Mouse (Mus musculus) liver, adult 2 months (tissue): ENCODE results near the gene Lyrm7. TPM values are rescaled to one million over a fixed set of nuclear protein-coding genes. Genes with fewer than 3 reads are reported as not detected.

Experiments used
- DNase-seq: peaks from one replicate; pipeline ENCODE4 v3.0.0-alpha.2; 2011; ENCODE audit warnings: low read depth, low spot score; ENCODE audit errors: extremely low read depth
- H3K27ac ChIP-seq: fragments of 200-500 bp; replicated peaks from 2 replicates; pipeline ENCODE4 v1.5.1; 2012; ENCODE audit warnings: low read depth, mild to moderate bottlenecking, control low read depth, inconsistent platforms, low read length; ENCODE audit not compliant: insufficient read depth
- H3K27me3 ChIP-seq: fragments of 200-500 bp; 2 replicates; pipeline ENCODE4 v1.6.1; 2012; ENCODE audit warnings: mild to moderate bottlenecking, moderate library complexity, low read length, inconsistent platforms; ENCODE audit not compliant: control insufficient read depth, insufficient read depth
- H3K36me3 ChIP-seq: fragments of 200-500 bp; 2 replicates; pipeline ENCODE4 v1.6.1; 2012; ENCODE audit warnings: low read length, inconsistent platforms; ENCODE audit not compliant: control insufficient read depth, insufficient read depth
- H3K4me1 ChIP-seq: fragments of 200-500 bp; 2 replicates; pipeline ENCODE4 v1.6.1; 2011; ENCODE audit warnings: low read length; ENCODE audit not compliant: control insufficient read depth, insufficient read depth
- H3K4me3 ChIP-seq: fragments of 200-500 bp; 2 replicates; pipeline ENCODE4 v1.5.1; 2011; ENCODE audit warnings: low read depth, mild to moderate bottlenecking, control low read depth, low read length, moderate library complexity; ENCODE audit not compliant: insufficient read depth
- H3K79me2 ChIP-seq: fragments of 200-500 bp; 2 replicates; pipeline ENCODE4 v1.6.1; 2012; ENCODE audit warnings: inconsistent platforms, mild to moderate bottlenecking, low read length, moderate library complexity; ENCODE audit not compliant: control insufficient read depth, insufficient read depth
- H3K9ac ChIP-seq: fragments of 200-500 bp; 2 replicates; pipeline ENCODE4 v1.6.1; 2012; ENCODE audit warnings: low read depth, mild to moderate bottlenecking, control low read depth, inconsistent platforms, low read length
- CTCF ChIP-seq: fragments of 200-500 bp; IDR thresholded peaks from 2 replicates; pipeline ENCODE4 v1.5.1; 2011; ENCODE audit warnings: low read depth, low read length, control low read depth
- POLR2A ChIP-seq: fragments of 200-500 bp; IDR thresholded peaks from 2 replicates; pipeline ENCODE4 v1.6.1; 2011; ENCODE audit warnings: low read length, control low read depth; ENCODE audit not compliant: insufficient read depth; ENCODE audit errors: extremely low read depth
- WGBS: fragments of 180-500 bp; shearing (Covaris S2); methylation state at CpG from one replicate; pipeline ENCODE4 v1.1.7; 2018; 5-methylcytosine and 5-hydroxymethylcytosine counted together
- polyA plus RNA-seq: library from polyadenylated mRNA; depleted of rRNA; stranded (reverse); fragments of >200 nt; gene quantifications from 2 replicates; pipeline ENCODE4 v1.2.3, GENCODE M21; 2012
- total RNA-seq: library from RNA; depleted of rRNA; stranded (reverse); fragments of >200 nt; gene quantifications from 2 replicates; pipeline ENCODE4 v1.2.3, GENCODE M21; 2014

The Lyrm7 gene
- total and polyA plus RNA-seq, 2 experiments = 1.2 to 1.8 TPM

- no peak for DNase-seq
- Histone ChIP-seq H3K4me3 (no peak overlapping the region), H3K4me1 (peaks cover 4% of the 10 kb centered on the region), H3K27me3 (no peaks in the 10 kb centered on the region), H3K9ac (no peak overlapping the region), H3K36me3 (no peaks in the 10 kb centered on the region), H3K79me2 (no peaks in the 10 kb centered on the region), H3K27ac (no peak overlapping the region)
- WGBS = 75% methylated on average over 5 of the region's 5 CpGs
- TF ChIP-seq POLR2A = no peak
- no peak for TF ChIP-seq CTCF
These were observed 51.1 kb downstream of the Lyrm7 start for GRCm38 (mm10) chr11:54809582-54809981.

- Histone ChIP-seq H3K9ac (no peak overlapping the region), H3K4me3 (no peak overlapping the region), H3K79me2 (no peaks in the 10 kb centered on the region), H3K36me3 (no peaks in the 10 kb centered on the region), H3K27ac (no peak overlapping the region), H3K27me3 (no peaks in the 10 kb centered on the region), H3K4me1 (peaks cover 2% of the 10 kb centered on the region; the same call in 1 of the 2 replicates)
- 87% methylated on average over 4 of the region's 4 CpGs for WGBS
- TF ChIP-seq CTCF (no peak), POLR2A (no peak)
- DNase-seq = no peak
These were observed 52.5 kb downstream of the Lyrm7 start for GRCm38 (mm10) chr11:54808177-54808576.

DNA sequence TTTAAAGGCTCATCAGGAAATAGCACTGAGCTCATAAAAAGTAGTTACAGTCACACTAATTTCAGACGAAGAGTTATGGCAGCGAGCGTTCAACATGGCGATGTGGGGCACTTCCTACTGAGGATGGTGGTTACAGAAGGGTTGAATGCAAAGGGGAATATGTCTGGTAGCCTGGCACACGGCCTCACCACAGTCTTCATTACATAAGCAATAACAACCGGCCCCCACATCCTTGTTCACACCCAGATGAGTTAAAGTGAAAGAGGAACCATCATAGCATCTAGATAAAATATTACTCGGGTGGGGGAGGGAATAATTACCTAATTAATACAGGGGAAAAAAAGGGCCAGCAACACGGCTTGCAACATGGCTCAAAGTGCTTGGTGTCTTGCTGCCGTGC is 53.0 kb downstream of the Lyrm7 start:
- TF ChIP-seq CTCF = no peak
- no peak for TF ChIP-seq POLR2A
- H3K9ac ChIP-seq = no peak overlapping the region
- peak; percentile 37 for DNase-seq
- H3K79me2 ChIP-seq = no peaks in the 10 kb centered on the region
- no peak overlapping the region for H3K4me3 ChIP-seq
- WGBS = 81% methylated on average over 9 of the region's 9 CpGs
- H3K4me1 ChIP-seq = peaks cover 2% of the 10 kb centered on the region; the same call in 1 of the 2 replicates
- H3K36me3 ChIP-seq = no peaks in the 10 kb centered on the region
- no peaks in the 10 kb centered on the region for H3K27me3 ChIP-seq
- H3K27ac ChIP-seq = no peak overlapping the region

DNA sequence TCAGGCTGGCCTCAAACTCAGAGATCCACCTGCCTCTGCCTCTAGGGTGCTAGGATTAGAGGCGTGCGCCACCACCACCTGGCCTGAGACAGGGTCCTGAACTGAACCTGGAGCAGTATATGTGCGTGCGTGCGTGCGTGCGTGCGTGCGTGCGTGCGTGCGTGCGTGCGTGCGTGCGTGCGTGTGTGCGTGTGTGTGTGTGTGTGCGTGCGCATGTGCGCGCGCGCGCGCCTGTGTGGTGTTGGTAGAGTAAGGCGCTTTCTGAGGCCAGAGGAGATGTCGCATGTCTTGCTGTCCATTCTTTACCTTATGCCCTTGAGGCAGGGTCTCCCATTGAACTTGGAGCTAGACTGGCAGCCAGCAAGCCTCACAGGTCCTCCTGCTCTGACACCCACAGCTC is 53.8 kb downstream of the Lyrm7 start:
- Histone ChIP-seq H3K4me3 (no peak overlapping the region), H3K27me3 (no peaks in the 10 kb centered on the region), H3K4me1 (peaks cover 4% of the 10 kb centered on the region), H3K36me3 (no peaks in the 10 kb centered on the region), H3K79me2 (no peaks in the 10 kb centered on the region), H3K27ac (no peak overlapping the region), H3K9ac (no peak overlapping the region)
- DNase-seq = no peak
- 97% methylated on average over 28 of the region's 28 CpGs for WGBS
- TF ChIP-seq CTCF = no peak
- TF ChIP-seq POLR2A = no peak

- TF ChIP-seq POLR2A = no peak
- TF ChIP-seq CTCF = no peak
- Histone ChIP-seq H3K79me2 (no peaks in the 10 kb centered on the region), H3K4me1 (peaks cover 10% of the 10 kb centered on the region), H3K36me3 (no peaks in the 10 kb centered on the region), H3K27me3 (no peaks in the 10 kb centered on the region), H3K27ac (0 out of 2 replicates have a peak overlapping the region, but pooled peaks have one; percentile 19), H3K9ac (no peak overlapping the region), H3K4me3 (no peak overlapping the region)
- no peak for DNase-seq
- 75% methylated on average over 4 of the region's 4 CpGs for WGBS
These were observed 55.5 kb downstream of the Lyrm7 start for GRCm38 (mm10) chr11:54805196-54805595.

- no peak for DNase-seq
- Histone ChIP-seq H3K4me1 (peaks cover 10% of the 10 kb centered on the region), H3K27me3 (no peaks in the 10 kb centered on the region), H3K79me2 (no peaks in the 10 kb centered on the region), H3K4me3 (no peak overlapping the region), H3K27ac (no peak overlapping the region), H3K36me3 (no peaks in the 10 kb centered on the region), H3K9ac (no peak overlapping the region)
- TF ChIP-seq POLR2A = no peak
- no peak for TF ChIP-seq CTCF
- WGBS = 60% methylated on average over 6 of the region's 6 CpGs
These were observed 58.1 kb downstream of the Lyrm7 start for GRCm38 (mm10) chr11:54802621-54803020.
